Mouse (Mus musculus) testis, adult 2 months (tissue): ENCODE data around the gene Lrrc26. TPM values are rescaled to one million over a fixed set of nuclear protein-coding genes. Genes with fewer than 3 reads are reported as not detected.

Experiments used
- H3K27ac ChIP-seq: fragments of 200-500 bp; 2 replicates; pipeline ENCODE4 v1.5.1; 2012; ENCODE audit warnings: low read depth, low read length; ENCODE audit not compliant: control insufficient read depth, insufficient read depth
- H3K27me3 ChIP-seq: fragments of 200-500 bp; 2 replicates; pipeline ENCODE4 v1.6.1; 2012; ENCODE audit warnings: mild to moderate bottlenecking, low read length, moderate library complexity; ENCODE audit not compliant: control insufficient read depth, insufficient read depth
- H3K36me3 ChIP-seq: fragments of 200-500 bp; 2 replicates; pipeline ENCODE4 v1.6.1; 2012; ENCODE audit warnings: mild to moderate bottlenecking, low read length; ENCODE audit not compliant: control insufficient read depth, insufficient read depth
- H3K4me1 ChIP-seq: fragments of 200-500 bp; 2 replicates; pipeline ENCODE4 v1.6.1; 2012; ENCODE audit warnings: low read length; ENCODE audit not compliant: control insufficient read depth, insufficient read depth
- H3K4me3 ChIP-seq: fragments of 200-500 bp; 2 replicates; pipeline ENCODE4 v1.5.1; 2012; ENCODE audit warnings: low read depth, mild to moderate bottlenecking, low read length, moderate library complexity, mixed read lengths; ENCODE audit not compliant: control insufficient read depth
- CTCF ChIP-seq: fragments of 200-500 bp; IDR thresholded peaks from 2 replicates; pipeline ENCODE4 v1.5.1; 2012; ENCODE audit warnings: low read depth, mild to moderate bottlenecking, inconsistent platforms, low read length, moderate library complexity; ENCODE audit not compliant: control insufficient read depth, insufficient read depth, insufficient replicate concordance
- POLR2A ChIP-seq: fragments of 200-500 bp; IDR thresholded peaks from 2 replicates; pipeline ENCODE4 v1.6.1; 2012; ENCODE audit warnings: low read depth, mild to moderate bottlenecking, inconsistent platforms, low read length, moderate library complexity; ENCODE audit not compliant: control insufficient read depth
- polyA plus RNA-seq: library from polyadenylated mRNA; depleted of rRNA; stranded (reverse); fragments of >200 nt; gene quantifications from 2 replicates; pipeline ENCODE4 v1.2.3, GENCODE M21; 2012

Gene Lrrc26
- polyA plus RNA-seq, 1 experiment = 3.5 TPM

GRCm38 (mm10) chr2:25318119-25318966 is 28.6 kb downstream of the Lrrc26 start:
- H3K4me3 ChIP-seq = peak overlapping the region; percentile 74
- TF ChIP-seq CTCF = no peak
- no peak overlapping the region for H3K27ac ChIP-seq
- peaks cover 8% of the 10 kb centered on the region for H3K4me1 ChIP-seq
- H3K36me3 ChIP-seq = no peaks in the 10 kb centered on the region
- H3K27me3 ChIP-seq = no peaks in the 10 kb centered on the region

GRCm38 (mm10) chr2:25318971-25319773 is 29.5 kb downstream of the Lrrc26 start, which contains the start of gene Grin1:
TSS of gene Grin1 (minus strand) at chr2:25319187.
- peak within 1 kb of the TSS; percentile 74 for H3K4me3 ChIP-seq
- no peak within 1 kb of the TSS for H3K27ac ChIP-seq
- H3K36me3 ChIP-seq = no peaks in the 10 kb centered on the region
- H3K27me3 ChIP-seq = no peaks in the 10 kb centered on the region
- TF ChIP-seq POLR2A (no peak), CTCF (no peak)
- H3K4me1 ChIP-seq = peaks cover 8% of the 10 kb centered on the region

DNA sequence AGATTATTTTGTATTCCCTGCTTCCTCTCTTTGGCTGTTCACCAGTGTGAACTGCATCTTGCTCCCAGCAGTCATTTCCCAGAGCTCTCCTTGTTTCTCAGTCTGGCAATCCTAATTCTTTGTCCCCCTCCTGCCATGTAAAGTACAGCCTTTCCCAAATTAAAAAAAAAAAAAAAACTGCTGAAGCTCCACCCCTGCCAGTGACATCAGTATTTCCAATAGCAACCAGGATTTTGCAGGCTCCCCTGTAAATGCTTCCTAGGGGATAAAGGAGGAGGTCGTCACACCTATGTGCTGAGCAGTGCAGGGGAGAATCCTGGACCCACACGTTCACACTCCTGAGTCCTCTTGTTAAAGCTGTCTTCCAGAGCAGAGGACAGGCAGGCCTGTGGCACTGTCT is 30.4 kb downstream of the Lrrc26 start:
- no peak overlapping the region for H3K4me3 ChIP-seq
- no peaks in the 10 kb centered on the region for H3K36me3 ChIP-seq
- H3K4me1 ChIP-seq = peaks cover 8% of the 10 kb centered on the region
- H3K27ac ChIP-seq = no peak overlapping the region
- no peak for TF ChIP-seq POLR2A
- no peak for TF ChIP-seq CTCF
- H3K27me3 ChIP-seq = no peaks in the 10 kb centered on the region

GRCm38 (mm10) chr2:25326036-25326435 is 36.3 kb downstream of the Lrrc26 start:
- TF ChIP-seq CTCF (no peak), POLR2A (no peak)
- H3K27ac ChIP-seq = no peak overlapping the region
- no peaks in the 10 kb centered on the region for H3K27me3 ChIP-seq

GRCm38 (mm10) chr2:25328440-25328839 is 38.7 kb downstream of the Lrrc26 start:
- Histone ChIP-seq H3K4me1 (peaks cover 3% of the 10 kb centered on the region; the same call in 1 of the 2 replicates), H3K27ac (no peak overlapping the region), H3K36me3 (no peaks in the 10 kb centered on the region; the same call in 1 of the 2 replicates), H3K27me3 (no peaks in the 10 kb centered on the region), H3K4me3 (no peak overlapping the region)
- TF ChIP-seq POLR2A (no peak), CTCF (peak; percentile 21; the same call in 1 of the 2 replicates)

More at GRCm38 (mm10) chr2:25326036-25326435, 36.3 kb downstream of the Lrrc26 start:
- Histone ChIP-seq H3K4me3 (no peak overlapping the region), H3K4me1 (no peaks in the 10 kb centered on the region), H3K36me3 (no peaks in the 10 kb centered on the region; the same call in 1 of the 2 replicates)

GRCm38 (mm10) chr2:25331470-25331869 is 41.8 kb downstream of the Lrrc26 start:
- no peaks in the 10 kb centered on the region for H3K27me3 ChIP-seq
- peaks cover 4% of the 10 kb centered on the region for H3K4me1 ChIP-seq
- H3K4me3 ChIP-seq = peak overlapping the region; percentile 100
- peaks cover 1% of the 10 kb centered on the region; the same call in 1 of the 2 replicates for H3K36me3 ChIP-seq
- H3K27ac ChIP-seq = peak overlapping the region; percentile 64
- TF ChIP-seq POLR2A (no peak), CTCF (no peak)
